Mouse (Mus musculus) heart, postnatal 4 days (tissue): Measurements from ENCODE around the gene Dnajc16. TPM values are rescaled to one million over a fixed set of nuclear protein-coding genes. Genes with fewer than 3 reads are reported as not detected.
"Not testable (repeated sequence)": the region's sequence is repeated elsewhere in the genome, so short reads cannot be mapped to it uniquely, and the experiment has no call there.

Source experiments
- DNase-seq: peaks from one replicate; pipeline ENCODE4 v3.0.0; 2021
- total RNA-seq, 2 experiments: library from RNA; stranded (reverse); gene quantifications; 2 replicates each; pipeline ENCODE4 v1.2.3; 2021

Gene Dnajc16
- total RNA-seq, 2 experiments from 2014 or later, result 16.6 to 16.8 TPM

DNA sequence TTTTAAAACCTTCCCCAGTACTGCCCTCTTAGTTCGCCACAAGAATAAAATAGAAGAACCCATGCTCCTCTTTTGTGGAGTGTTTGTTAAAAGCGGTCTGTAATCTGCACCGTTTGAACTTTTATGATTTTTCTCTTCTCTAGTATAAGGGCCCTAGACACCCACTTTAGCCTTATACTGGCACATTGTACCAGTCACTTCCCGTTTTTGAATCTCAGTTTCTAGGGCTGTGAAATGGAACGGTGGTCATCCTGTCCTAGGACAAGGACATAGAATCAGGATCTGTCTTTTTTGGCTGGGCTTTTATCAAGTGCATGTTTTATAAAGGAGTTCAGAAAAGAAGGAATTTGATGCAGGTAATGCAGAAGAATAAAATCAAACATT is 3.4 kb upstream of the Dnajc16 start:
- DNase-seq, result no peak

DNA sequence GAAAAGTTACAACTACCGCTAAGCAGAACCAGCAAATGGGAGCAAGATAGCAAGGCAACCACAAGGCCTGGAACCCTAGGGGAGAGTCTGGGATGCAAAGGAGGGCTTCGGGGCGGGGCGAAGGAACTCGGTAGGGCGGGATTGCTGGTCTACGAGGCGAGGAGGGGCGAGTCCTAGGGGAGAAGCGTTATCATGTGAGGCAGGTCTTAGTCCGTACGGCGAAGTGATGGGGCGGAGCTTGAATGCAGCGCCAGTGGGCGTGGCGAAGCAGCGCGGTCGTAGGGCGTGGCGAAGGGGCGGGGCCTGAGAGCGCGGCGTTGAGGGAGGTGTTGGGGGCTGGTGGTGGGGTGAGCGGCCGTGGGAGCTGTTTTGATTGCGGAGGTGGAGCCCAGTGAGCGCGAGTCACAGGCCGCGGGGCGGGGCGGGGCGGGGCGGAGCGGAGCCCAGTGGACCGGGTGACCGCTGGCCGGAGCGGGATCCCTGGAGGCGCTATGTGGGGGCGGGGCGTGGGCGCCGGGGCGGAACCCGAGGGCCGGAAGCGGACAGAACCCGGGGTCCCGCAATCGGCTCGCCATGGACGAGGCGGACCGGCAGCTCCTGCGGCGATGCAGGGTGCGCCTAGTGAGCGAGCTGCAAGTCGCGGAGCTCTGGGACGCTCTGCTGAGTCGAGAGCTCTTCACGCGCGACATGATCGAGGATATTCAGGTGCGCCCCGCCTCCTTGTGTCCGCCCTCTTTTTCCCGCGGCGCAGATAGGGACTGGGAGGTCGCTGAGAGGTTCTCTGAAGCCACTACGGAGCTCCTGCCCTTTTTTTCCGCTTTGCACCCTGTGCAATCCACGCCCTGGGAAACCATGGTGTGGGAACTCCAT is 2.8 kb upstream of the Dnajc16 start, which contains the start of gene Casp9:
Gene Casp9, plus strand, starts transcription at position 331 of the 870 bp plus-strand sequence.
- DNase-seq, result peak; percentile 99

DNA sequence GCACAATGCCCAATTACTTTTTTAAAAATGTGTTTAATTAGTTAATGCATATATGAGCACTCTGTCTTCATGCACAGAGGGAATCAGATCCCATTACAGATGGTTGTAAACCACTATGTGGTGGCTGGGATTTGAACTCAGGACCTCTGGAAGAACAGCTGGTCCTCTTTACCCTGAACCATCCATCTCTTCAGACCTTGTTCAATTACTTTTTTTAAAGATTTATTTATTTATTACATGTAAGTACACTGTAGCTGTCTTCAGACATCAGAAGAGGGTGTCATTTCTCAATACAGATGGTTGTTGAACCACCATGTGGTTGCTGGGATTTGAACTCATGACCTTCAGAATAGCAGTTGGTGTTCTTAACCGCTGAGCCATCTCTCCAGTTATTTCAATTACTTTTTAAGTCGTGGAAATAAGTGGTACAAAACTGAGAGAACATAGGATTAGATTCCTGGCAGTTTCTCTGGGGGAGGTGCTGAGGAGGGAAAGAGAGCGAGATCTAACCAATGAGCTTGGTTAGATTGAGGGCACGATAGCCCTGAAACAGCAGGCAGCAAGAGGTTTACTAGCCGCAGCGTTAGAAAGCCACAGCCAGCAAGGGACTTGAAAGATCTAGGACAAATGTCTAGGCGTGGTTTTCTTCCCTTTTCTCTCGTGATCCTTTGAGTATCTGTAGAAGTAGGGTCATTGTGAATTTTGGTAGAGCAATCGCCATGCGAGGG is 2.0 kb upstream of the Dnajc16 start:
- no peak for DNase-seq

DNA sequence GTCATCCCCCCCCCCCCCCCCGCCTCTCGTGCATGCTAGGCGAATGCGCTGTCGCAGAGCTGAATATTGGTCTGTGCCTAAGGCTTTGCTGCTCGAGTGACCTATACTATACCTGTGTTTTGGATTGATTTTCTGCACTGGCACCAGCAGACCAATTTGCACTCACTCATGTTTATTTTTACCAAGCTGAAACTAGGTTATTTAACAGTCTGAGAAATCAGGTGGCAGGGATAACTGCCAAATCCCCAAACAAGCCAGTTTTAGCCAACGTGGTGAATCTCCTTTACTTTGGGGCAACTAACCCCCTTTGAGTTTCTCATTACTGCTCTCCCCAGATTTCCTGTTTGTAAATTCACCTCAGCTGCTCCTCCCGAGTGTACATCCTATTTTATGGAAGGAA is 1.2 kb upstream of the Dnajc16 start:
- no peak for DNase-seq

DNA sequence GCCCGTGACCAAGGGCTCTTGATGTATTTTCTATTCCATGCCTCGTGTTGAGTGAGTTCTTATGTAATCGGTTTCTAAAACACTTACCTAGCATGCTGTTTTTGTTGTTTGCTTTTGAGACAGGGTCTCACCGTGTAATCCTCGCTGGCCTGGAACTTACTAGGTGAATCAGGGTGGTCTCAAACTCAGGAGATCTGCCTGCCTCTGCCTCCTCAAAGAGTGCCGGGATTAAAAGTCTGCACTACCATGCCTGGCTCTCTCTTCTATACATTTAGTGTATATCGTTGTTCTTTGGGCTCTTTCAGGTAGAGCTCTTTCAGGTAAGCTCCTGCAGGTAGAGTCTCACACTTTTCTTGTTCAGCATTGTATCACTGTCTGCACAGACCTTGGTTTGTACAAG is 755 bp upstream of the Dnajc16 start:
- no peak for DNase-seq

DNA sequence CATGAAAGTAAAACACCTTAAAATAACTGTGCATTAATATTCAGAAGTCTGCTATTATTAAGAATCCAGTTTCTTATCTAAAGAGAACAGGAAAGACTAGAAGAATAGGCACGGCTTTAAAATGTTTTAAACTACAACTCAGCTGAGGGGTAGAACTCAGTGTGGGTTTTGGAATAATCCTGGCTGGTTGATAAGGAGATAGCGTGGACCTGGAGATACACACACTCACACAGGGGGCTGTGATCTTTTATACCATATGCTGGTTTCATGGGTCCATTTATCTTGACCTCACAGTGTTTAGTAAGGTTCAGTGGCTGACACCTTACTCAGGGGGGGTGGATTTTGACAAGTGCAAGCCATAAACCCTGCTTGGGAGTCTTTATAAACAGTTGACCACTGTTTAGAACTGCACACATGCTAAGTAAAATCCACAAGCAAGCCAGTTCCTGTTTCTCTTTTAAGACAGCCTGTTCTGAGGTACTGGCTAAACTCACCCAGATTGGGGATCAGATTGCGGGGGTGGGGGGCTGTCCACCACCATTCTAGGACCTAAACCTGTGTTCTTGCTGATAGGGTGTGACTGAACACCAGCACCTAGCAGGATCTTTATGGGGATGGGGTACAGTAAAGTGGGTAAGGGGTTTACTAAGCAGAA is 1.0 kb downstream of the Dnajc16 start:
- no peak for DNase-seq

DNA sequence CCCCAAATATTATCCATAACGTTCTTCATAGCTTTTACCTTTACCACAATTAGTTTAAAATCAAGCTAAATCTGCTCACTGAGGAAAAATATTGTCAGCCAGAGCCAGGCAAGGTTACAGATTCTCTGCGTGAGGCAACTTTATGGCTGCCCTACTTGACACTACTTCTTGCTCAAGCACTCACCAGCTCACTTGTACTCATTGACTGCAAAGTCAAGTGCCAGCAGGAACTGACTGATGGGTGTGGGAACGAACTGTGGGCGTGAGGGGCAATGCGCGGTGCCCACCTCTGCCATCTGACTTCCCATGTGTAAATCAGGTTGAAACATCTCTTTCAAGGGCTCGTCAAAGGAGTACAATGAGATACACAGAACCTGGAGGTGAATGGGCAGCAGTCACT is 3.3 kb downstream of the Dnajc16 start:
- no peak for DNase-seq

DNA sequence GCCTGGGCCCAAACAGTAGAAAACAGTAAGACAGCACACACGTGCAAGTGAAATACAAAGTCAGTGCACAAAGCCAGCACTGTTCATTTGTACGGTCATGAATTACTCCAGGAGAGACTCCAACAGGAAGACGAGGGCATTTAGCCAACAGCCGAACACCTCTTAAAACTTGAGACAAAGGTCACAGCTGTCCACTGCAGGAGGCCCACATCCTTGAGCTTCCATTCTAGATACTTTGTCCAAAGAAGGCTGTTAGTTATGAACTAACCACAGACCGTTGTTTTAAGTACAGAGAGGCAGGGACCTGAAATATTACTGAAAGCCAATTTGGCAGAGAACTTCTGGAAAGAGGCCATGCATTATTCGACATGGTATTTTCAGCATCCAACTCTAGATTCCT is 3.7 kb downstream of the Dnajc16 start:
- DNase-seq, result no peak

DNA sequence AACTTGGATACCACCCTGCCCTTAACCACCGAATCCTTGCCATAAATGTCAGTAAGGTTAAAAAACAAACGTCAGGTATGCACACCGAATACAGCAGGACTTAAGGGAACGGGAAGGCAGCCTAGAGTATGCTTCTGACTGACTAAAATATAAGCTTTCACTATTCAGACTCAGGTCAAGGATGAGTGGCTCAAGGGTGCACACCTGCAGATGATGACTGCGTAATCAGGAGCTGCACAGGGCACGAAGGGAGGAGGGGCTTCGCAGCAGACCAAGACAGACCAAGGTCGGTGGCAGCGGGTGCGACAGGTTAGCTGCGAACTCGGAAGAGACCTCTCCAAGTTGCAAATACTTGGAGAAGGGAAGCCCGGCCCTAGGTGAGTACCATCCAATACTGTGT is 4.6 kb downstream of the Dnajc16 start:
- no peak for DNase-seq

DNA sequence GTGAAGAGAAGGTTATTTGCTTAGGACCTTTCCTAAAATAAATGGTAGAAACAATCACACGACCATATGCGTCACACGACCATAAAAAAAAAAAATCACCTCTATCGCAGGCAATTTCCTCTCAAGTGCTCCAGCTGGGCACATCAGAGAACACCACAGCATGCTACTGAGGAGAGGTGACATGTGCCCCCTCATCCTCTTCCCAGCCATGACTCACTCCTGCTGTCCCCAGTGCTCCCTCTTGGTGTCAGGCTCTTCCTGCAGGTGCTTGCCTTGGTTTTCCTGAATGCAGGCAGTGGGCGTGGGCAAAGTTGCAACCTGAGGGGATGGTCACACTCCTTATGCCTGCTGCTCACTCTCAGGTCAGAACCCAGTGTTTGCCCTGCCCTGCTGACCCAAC is 5.9 kb downstream of the Dnajc16 start:
- no peak for DNase-seq

DNA sequence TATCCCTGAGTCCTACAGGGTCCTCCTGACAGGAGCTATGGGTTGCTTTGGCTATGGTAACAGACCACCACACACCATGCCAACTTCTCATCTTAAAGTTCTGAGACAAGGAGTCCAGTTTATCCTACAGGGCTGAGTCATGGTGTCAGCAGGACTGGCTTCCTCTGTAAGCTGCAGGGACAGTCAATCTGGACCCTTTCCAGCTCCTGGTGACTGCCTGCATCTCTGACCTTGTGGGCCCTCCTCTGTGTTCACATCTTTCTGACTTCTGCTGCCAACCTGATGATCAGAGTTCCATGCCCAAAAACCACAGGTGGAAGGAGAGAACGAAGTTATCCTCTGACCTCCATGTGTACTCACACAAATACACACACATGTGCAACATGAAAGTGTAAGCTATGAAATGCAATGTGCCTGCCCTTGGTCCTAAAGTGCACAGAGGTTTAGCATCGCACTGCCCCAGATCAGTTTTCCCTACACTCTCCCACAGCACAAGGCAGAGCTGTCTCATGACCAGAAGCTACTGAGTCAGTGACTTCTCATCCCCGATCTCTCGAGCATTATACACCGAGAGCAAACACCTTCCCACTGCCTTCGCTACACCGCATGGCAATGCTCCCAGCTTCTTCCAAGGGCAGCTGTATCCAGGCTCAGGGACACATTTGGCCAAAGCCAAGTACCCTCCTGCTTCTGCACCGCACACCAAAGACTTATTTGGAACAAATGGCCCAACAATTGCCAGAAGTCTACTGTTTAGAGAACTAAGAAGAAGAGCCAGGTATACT is 9.3 kb downstream of the Dnajc16 start:
- DNase-seq, result no peak

DNA sequence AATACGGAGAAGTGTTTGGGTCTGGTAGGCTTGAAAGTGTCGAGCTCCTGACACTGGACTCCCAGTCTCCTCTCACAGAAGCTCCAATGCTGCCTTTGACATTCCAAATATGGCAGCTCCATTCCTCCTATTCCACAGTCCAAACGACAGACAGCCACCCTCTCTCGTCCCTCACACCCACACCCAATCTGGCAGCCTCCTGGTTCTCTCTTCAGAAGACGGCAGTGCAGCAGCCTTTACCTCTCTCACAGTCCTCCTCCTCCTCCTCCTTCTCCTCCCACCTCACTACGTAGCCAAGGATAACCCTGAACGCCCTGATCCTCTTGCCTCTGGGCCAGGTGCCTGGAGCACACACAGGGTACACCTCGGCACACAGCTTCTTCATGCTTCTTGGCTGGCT is 10.9 kb downstream of the Dnajc16 start:
- no peak for DNase-seq

DNA sequence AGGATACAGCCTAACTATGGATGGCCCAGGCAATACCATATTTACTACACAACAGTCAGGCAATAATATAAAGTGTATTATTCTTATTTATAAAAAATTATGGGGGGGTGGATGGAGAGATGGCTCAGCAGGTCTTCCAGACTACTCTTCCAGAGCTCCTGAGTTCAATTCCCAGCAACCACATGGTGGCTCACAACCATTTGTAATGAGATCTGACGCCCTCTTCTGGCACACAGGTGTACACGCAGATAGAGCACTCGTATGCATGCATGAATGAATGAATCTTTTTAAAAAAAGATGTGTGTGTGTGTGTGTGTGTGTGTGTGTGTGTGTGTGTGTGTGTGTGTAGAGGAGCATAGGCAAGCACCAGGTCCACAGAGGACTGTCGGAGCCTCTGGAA is 17.7 kb downstream of the Dnajc16 start:
- DNase-seq, result not testable (repeated sequence)

DNA sequence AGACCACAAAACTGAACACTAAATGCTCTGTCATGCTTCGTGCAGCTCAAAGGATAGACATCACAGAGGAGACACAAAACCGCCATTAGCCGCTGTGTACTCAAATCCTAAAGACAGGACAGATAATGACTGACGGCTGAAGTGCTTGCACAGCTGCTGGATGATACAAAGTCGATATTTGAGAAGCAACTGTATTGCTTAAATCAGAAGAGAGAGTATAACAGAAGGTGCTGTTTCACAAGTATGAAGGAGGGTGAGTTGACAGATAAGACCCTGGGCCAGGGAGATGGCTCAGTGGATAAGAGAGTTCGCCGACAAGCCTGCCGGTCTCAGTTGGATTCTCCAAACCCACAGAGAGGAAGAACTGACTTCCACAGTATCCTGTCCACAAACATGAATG is 18.9 kb downstream of the Dnajc16 start:
- no peak for DNase-seq

DNA sequence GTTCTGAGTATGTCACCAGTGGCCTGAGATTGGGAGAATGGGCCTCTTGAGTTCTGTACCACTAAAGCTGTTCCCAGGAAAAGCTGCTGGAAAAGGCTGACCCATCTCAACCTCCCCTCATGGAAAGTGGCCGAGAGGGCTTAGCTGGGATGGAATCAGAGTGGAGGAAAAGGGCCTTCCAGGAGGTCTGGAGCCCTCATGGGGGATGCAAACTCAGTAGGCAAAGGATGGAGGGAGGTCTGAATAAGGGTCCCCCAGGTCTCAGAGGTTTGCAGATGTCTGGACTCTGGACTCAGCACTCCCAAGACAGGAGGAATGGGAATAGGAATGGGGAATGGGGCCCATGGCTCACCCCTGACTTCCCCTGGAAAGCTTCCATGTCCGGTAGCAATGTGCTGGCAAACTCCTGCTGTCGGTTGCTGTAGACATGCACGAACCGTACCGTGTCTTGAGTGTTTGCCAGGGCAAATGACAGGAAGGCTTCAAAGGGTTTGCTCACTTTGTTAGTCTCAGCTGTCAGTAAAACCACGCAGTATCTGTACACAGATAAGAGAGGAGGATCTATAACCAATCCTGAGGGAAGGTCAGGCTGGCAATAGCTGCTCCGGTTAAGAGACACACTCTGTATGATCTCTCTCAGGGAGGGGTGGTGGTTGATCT is 21.1 kb downstream of the Dnajc16 start:
- DNase-seq, result peak; percentile 45

DNA sequence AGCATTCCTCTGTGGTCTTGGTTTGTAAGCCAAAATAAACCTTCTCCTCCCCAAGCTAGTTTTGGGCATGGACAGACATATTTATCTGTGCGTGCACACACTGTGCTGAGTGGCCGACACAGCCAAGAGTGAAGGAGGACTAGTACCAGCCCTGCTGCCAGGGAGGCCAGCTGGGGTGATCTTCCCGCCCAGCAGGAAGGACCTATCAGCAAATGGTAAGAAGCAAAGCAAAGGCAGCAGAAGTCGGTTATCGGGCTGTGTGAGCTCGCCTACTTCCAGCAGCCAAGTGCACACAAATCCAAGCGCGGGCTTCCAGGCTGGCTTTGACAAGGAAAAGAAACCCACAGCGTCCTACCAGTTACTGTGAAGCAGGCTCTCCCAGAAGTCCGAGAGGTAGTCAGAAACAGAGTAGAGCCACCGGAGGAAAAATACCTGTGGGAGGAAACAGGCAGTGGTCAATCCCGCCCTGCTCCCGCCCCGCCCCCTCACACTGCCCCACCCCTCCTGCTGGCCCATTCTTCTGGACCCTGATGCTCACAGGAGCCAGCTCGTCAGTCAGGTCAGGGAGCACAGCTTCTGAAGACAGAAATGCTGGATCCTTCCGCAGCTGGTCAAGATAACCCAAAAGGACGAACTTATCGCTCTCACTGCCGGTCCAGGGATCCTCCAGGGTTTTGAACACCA is 23.2 kb downstream of the Dnajc16 start:
- peak; percentile 71 for DNase-seq

DNA sequence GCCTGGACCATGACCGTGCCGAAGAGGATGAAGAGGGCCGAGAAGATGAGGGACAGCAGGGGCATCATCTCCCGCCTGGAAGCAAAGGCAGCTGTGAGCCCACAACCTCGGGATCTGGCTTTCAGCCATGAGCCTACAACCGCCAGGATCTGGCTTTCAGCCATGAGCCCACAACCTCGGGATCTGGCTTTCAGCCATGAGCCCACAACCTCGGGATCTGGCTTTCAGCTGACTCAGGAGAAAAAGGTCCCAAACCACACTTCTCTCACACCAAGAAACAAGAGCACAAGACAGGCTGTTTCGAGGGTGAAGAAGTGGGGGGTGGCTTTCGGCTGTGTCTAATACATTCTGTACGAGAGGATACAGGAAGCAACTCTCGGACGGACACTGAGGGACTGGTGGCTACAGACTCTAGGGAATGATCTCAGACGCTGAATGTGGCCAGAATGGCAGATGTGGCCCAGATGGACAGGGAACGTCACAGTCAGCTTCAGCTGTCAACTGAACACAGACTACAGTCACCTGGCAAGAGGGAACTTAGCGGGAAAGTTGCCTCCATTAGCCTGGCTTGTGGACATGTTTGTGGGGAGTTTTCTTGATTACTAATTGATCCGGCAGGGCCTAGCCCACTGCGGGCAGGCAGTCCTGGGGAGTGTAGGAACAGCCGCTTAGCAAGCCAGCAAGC is 23.9 kb downstream of the Dnajc16 start:
- peak; percentile 76 for DNase-seq

DNA sequence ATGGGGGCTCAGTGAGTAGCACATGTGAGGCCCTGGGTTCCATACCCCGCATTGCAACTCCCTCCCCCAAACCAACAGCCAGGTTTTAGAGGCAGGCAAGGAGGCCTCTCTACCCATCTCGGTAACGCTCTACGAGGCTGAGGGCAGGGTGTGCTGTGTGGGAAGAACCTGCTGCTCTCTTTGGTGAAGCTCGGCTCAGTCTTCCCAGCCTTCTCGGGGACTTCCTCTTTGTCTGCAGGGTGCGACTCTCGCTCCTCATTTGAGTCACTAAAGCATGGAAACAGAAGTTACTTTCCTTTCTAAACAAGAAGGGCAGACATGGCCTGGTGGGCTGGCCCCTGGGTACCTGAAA is 24.4 kb downstream of the Dnajc16 start:
- DNase-seq, result no peak

DNA sequence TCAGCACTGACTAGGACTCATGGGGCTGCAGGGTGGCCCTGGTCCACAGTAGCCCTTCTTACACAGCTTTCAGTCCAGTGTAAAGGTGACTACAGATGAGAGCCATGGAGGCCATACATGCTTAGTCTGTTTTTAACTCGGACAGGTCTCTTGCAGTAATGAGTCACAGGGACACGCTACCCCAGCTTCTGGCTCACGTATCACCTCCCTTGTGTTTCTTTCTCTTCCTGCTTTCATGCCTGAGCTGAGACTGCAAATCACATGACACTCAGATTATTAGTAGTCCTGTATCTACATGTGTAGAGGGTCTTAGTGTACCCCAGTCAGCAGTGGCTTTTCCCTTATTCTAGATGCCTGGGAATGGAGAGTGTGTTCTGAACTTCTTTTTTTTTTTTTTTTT is 25.7 kb downstream of the Dnajc16 start:
- DNase-seq, result no peak

DNA sequence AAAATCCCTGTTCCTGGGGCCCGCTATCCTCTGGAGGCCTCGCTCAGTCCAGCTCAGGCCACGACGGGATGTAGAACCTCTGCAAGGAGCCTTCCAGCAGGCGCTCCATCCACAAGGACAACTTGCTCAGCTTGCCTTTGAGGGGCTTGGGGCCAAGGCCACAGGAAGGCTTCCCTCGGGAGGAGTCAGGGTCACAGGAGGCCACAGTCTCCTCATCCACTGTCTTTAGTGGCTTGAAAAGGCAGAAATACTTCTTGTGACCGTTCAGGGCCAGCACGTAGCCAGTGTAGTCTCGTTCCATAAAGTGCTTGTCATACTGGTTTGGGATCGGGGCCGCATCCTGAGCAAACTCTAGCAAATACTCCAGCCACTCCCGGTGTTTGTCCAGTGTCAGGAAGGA is 27.3 kb downstream of the Dnajc16 start:
- DNase-seq, result no peak

DNA sequence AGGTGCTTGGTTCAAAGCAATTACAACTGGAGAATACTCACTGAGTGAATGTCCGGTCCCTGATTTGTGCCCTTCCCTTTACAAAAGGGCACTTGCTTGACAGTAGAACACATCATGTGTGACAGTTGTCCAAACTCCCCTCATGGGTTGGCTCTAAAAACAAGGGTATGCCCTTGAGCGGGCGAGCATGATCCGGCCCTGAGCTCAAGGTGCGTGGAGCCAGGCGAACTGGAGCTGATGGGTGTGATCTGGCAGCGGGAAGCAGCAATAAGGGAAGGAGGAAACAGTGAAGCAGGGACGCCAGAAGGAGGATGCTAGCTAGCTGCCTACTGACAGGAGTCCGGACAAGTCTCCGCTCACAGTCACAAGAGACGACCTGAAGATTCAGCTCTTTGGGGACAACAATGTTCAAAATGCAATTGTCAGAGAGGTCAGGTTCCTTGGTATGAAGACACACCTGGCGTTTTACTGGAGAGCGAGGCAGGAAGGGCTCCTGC is 28.6 kb downstream of the Dnajc16 start:
- DNase-seq, result no peak
